In genomic region chr15:37041214-37041613, GRCm38 (mm10) we compare ENCODE assay signal across 9 mouse cellular contexts. TPM values are rescaled to one million over a fixed set of nuclear protein-coding genes. Genes with fewer than 3 reads are reported as not detected.
DNase-seq lines count a peak whose midpoint lies in the region; ATAC-seq lines count a peak whose summit lies in the region.
"Had no signal": no experiment of that assay in that cellular context is flagged by ENCODE, and none has a peak within 500 bp of the region (broad histone marks: within the 10 kb centered on the region; RNA-seq: fewer than 3 reads in every experiment).

No protein-coding gene starts in this region.

- no peaks in the 10 kb centered on the region for H3K36me3 ChIP-seq in heart, embryonic 10.5 days
- no peaks in the 10 kb centered on the region for H3K36me3 ChIP-seq in neural tube, embryonic 15.5 days
- H3K36me3 ChIP-seq: liver, embryonic 13.5 days had no signal

- ATAC-seq in neural tube, embryonic 15.5 days (ENCODE audit: low FRiP score), result no peak

- no peak overlapping the region for H3K9ac ChIP-seq in neural tube, embryonic 15.5 days (replicated peaks)
- H3K9ac ChIP-seq: liver, embryonic 13.5 days had no signal

- H3K4me3 ChIP-seq in heart, embryonic 10.5 days, result no peak overlapping the region
- H3K4me3 ChIP-seq in neural tube, embryonic 15.5 days (replicated peaks), result no peak overlapping the region
- H3K4me3 ChIP-seq: liver, embryonic 13.5 days had no signal

- no peak overlapping the region for H3K27ac ChIP-seq in heart, embryonic 10.5 days
- no peak overlapping the region for H3K27ac ChIP-seq in neural tube, embryonic 15.5 days (replicated peaks)
- H3K27ac ChIP-seq: liver, embryonic 13.5 days had no signal

- 89% methylated on average over 5 of the region's 5 CpGs for WGBS in heart, embryonic 10.5 days
- 78% methylated on average over 5 of the region's 5 CpGs for WGBS in neural tube, embryonic 15.5 days

- H3K27me3 ChIP-seq in heart, embryonic 10.5 days (ENCODE audit: insufficient read depth, poor library complexity, severe bottlenecking), result no peaks in the 10 kb centered on the region
- no peaks in the 10 kb centered on the region for H3K27me3 ChIP-seq in neural tube, embryonic 15.5 days (replicated peaks)
- H3K27me3 ChIP-seq: liver, embryonic 13.5 days had no signal

- DNase-seq in heart, adult 9 months (ENCODE audit: low spot score in 2 of 2), result peak; percentile 39 to 59
- no peak for DNase-seq in heart, embryonic 10.5 days (ENCODE audit: low spot score)
- DNase-seq in adipocyte (ENCODE audit: low spot score), result peak; percentile 48
- peak; percentile 41 for DNase-seq in cerebellum, adult 9-11 months
- DNase-seq in kidney, postnatal 36 days, result peak; percentile 68 to 76
- DNase-seq in MN1 (ENCODE audit: low spot score), result no peak
- DNase-seq in spleen, adult 18-20 months, result no peak
- DNase-seq: liver, embryonic 13.5 days had no signal

- no peak overlapping the region for H3K4me2 ChIP-seq in neural tube, embryonic 15.5 days
- H3K4me2 ChIP-seq: liver, embryonic 13.5 days had no signal

- peaks cover 19% of the 10 kb centered on the region for H3K4me1 ChIP-seq in heart, embryonic 10.5 days
- peaks cover 16% of the 10 kb centered on the region for H3K4me1 ChIP-seq in neural tube, embryonic 15.5 days
- H3K4me1 ChIP-seq: liver, embryonic 13.5 days had no signal

- H3K9me3 ChIP-seq in heart, embryonic 10.5 days, result no peaks in the 10 kb centered on the region
- H3K9me3 ChIP-seq in neural tube, embryonic 15.5 days (replicated peaks), result no peaks in the 10 kb centered on the region
- H3K9me3 ChIP-seq: liver, embryonic 13.5 days had no signal

RNA-seq across cellular contexts. Expression of gene Zfp706, which starts 33.6 kb away (rescaled TPM):
- polyA plus RNA-seq in heart, embryonic 10.5 days (2016; fragmentation: Nextera tagmentation; extraction: Ambion mirVana), result 456 and 495 TPM in 2 replicates
- polyA plus RNA-seq in neural tube, embryonic 15.5 days (2015; fragmentation: Nextera tagmentation; extraction: Ambion mirVana), result 457 and 498 TPM in 2 replicates

Comparison
In these comparisons a context has a peak if more than half of its experiments do, and no peak if none do; other contexts are left out.
1. DNase-seq: peak in heart, adult 9 months (2 of 2), adipocyte (single experiment), cerebellum, adult 9-11 months (single experiment) and kidney, postnatal 36 days (2 of 2); none in heart, embryonic 10.5 days (single experiment), MN1 (single experiment) and spleen, adult 18-20 months (0 of 2).